Mouse (Mus musculus) kidney, adult 11 months (tissue): ENCODE measurements around the gene Msi1.
"Not testable (repeated sequence)": the region's sequence is repeated elsewhere in the genome, so short reads cannot be mapped to it uniquely, and the experiment has no call there.

ENCODE experiments used
- DNase-seq: peaks from one replicate; pipeline ENCODE4 v3.0.0; 2022

The Msi1 gene

GRCm38 (mm10) chr5:115491076-115491475, 61.7 kb downstream of the Msi1 start:
- DNase-seq, result no peak

- DNase-seq, result peak; percentile 65
These were observed 62.4 kb downstream of the Msi1 start for GRCm38 (mm10) chr5:115491771-115492322.

GRCm38 (mm10) chr5:115492711-115493335, 63.4 kb downstream of the Msi1 start:
- DNase-seq, result no peak

GRCm38 (mm10) chr5:115493441-115493840, 64.0 kb downstream of the Msi1 start:
- no peak for DNase-seq

- DNase-seq, result not testable (repeated sequence)
These were observed 66.2 kb downstream of the Msi1 start for GRCm38 (mm10) chr5:115495618-115496017.

GRCm38 (mm10) chr5:115497033-115497432, 67.6 kb downstream of the Msi1 start:
- no peak for DNase-seq

- no peak for DNase-seq
These were observed 69.2 kb downstream of the Msi1 start for GRCm38 (mm10) chr5:115498307-115499240.

GRCm38 (mm10) chr5:115500383-115500935, 71.1 kb downstream of the Msi1 start:
- no peak for DNase-seq

- no peak for DNase-seq
These were observed 73.6 kb downstream of the Msi1 start for GRCm38 (mm10) chr5:115503035-115503434.
